Mouse (Mus musculus) embryonic facial prominence, embryonic 11.5 days (tissue): ENCODE results near the gene Eri2. TPM values are rescaled to one million over a fixed set of nuclear protein-coding genes. Genes with fewer than 3 reads are reported as not detected.
"Not testable (repeated sequence)": the region's sequence is repeated elsewhere in the genome, so short reads cannot be mapped to it uniquely, and the experiment has no call there.

Experiments used
- ATAC-seq: fragments of 200-750 bp; cut with Nextera tagmentation; replicated peaks from 2 replicates; pipeline ENCODE4 v1.8.0; 2017; ENCODE audit warnings: low read depth; ENCODE audit not compliant: insufficient number of reproducible peaks, low FRiP score, low TSS enrichment
- DNase-seq: peaks from one replicate; pipeline ENCODE4 v3.0.0-alpha.2; 2015; ENCODE audit warnings: low spot score
- H3K27ac ChIP-seq: fragments of 300-500 bp; sonication (generic); replicated peaks from 2 replicates; pipeline ENCODE4 v1.5.1; 2014; ENCODE audit warnings: mild to moderate bottlenecking, low read depth, low read length, control low read depth
- H3K27me3 ChIP-seq: fragments of 300-500 bp; sonication (generic); 2 replicates; pipeline ENCODE4 v1.6.1; 2014; ENCODE audit warnings: mild to moderate bottlenecking, low read length, moderate library complexity, mixed read lengths; ENCODE audit not compliant: control insufficient read depth, insufficient read depth
- H3K36me3 ChIP-seq: fragments of 300-500 bp; sonication (generic); replicated peaks from 2 replicates; pipeline ENCODE4 v1.6.1; 2014; ENCODE audit warnings: low read depth, mild to moderate bottlenecking, low read length, moderate library complexity, mixed read lengths; ENCODE audit not compliant: control insufficient read depth, insufficient read depth
- H3K4me1 ChIP-seq: fragments of 300-500 bp; sonication (generic); 2 replicates; pipeline ENCODE4 v1.6.1; 2014; ENCODE audit warnings: low read length, mixed read lengths; ENCODE audit not compliant: control insufficient read depth, insufficient read depth
- H3K4me2 ChIP-seq: fragments of 300-500 bp; sonication (generic); 2 replicates; pipeline ENCODE4 v1.6.1; 2014; ENCODE audit warnings: low read depth, mild to moderate bottlenecking, control low read depth, low read length, moderate library complexity
- H3K4me3 ChIP-seq: fragments of 300-500 bp; sonication (generic); 2 replicates; pipeline ENCODE4 v1.5.1; 2014; ENCODE audit warnings: low read depth, low read length, control low read depth
- H3K9ac ChIP-seq: fragments of 300-500 bp; sonication (generic); replicated peaks from 2 replicates; pipeline ENCODE4 v1.6.1; 2014; ENCODE audit warnings: mild to moderate bottlenecking, control low read depth, low read length
- H3K9me3 ChIP-seq: fragments of 300-500 bp; sonication (generic); replicated peaks from 2 replicates; pipeline ENCODE4 v1.6.1; 2016; ENCODE audit warnings: mild to moderate bottlenecking, low read length, inconsistent platforms, mixed read lengths; ENCODE audit not compliant: control insufficient read depth
- WGBS: fragments of 180-500 bp; shearing (Covaris S2); extraction: QIAGEN DNeasy Blood & Tissue Kit; methylation state at CpG from one replicate; pipeline ENCODE4 v1.1.7; 2014; 5-methylcytosine and 5-hydroxymethylcytosine counted together
- polyA plus RNA-seq: library from polyadenylated mRNA; unstranded; fragments of >200 nt; fragmentation: Nextera tagmentation; extraction: Ambion mirVana; gene quantifications from 2 replicates; pipeline ENCODE4 v1.2.1, GENCODE M21; 2014

The Eri2 gene
- polyA plus RNA-seq, 1 experiment from 2014 or later = 45.3 TPM

DNA sequence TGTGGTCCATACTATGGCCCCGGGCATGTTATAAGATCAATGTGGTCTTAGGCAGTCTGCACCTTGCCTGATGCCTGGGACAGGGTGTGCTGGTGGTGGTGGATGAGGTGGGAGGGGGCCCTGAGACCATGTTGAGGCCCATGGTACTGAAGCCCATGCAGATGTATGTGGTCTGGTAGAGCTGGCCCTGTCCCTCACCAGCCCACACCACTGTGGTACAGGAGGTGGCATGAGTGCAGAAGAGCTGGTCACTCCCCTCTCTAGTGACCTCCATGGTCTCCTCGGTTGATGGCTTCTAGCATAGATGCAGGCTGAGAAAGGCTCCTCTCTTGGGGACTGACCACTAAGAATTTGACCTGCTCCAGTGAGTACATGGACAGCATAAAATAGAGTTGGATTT, 55.0 kb downstream of the Eri2 start:
- no peaks in the 10 kb centered on the region for H3K27me3 ChIP-seq
- H3K4me1 ChIP-seq = no peaks in the 10 kb centered on the region
- 78% methylated on average over 2 of the region's 2 CpGs for WGBS
- no peak for DNase-seq
- H3K4me2 ChIP-seq = no peak overlapping the region
- ATAC-seq = no peak
- no peak overlapping the region for H3K9ac ChIP-seq
- H3K9me3 ChIP-seq = no peaks in the 10 kb centered on the region
- H3K36me3 ChIP-seq = no peaks in the 10 kb centered on the region
- H3K4me3 ChIP-seq = no peak overlapping the region
- no peak overlapping the region for H3K27ac ChIP-seq

GRCm38 (mm10) chr7:119731262-119731661, 62.6 kb downstream of the Eri2 start:
- not testable (repeated sequence) for H3K9ac ChIP-seq, H3K4me2 ChIP-seq, H3K9me3 ChIP-seq, H3K36me3 ChIP-seq, ATAC-seq, H3K27me3 ChIP-seq, H3K27ac ChIP-seq, H3K4me3 ChIP-seq, H3K4me1 ChIP-seq
- peak; percentile 17 for DNase-seq
- 79% methylated on average over 4 of the region's 4 CpGs for WGBS

DNA sequence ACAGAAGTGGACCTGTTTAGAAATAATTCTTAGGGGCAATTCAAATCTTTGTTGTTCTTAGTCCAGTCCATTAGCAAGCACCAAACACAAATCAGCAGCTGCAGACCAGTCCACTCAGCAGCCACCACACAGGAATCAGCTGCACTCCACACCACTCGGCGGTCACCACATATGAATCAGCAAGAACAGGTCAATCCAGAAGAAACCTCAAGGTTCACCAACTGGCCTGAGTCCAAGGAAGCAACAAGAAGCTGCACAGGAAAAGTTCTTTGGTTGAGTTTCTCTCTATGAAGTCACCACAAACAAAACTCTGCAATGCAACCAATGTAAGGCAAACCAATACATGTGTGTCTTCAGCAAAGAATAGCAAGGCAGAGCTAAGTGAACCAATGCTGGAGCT, 66.2 kb downstream of the Eri2 start:
- no peak overlapping the region for H3K9ac ChIP-seq

GRCm38 (mm10) chr7:119720947-119721310, 72.9 kb downstream of the Eri2 start:
- H3K9me3 ChIP-seq = no peaks in the 10 kb centered on the region
- no peak for DNase-seq
- no peaks in the 10 kb centered on the region for H3K27me3 ChIP-seq
- ATAC-seq = peak; percentile 61
- no peak overlapping the region for H3K27ac ChIP-seq
- peak overlapping the region; percentile 90 for H3K9ac ChIP-seq
- no peaks in the 10 kb centered on the region for H3K4me1 ChIP-seq
- H3K4me2 ChIP-seq = peak overlapping the region; percentile 24
- peaks cover 7% of the 10 kb centered on the region for H3K36me3 ChIP-seq
- H3K4me3 ChIP-seq = peak overlapping the region; percentile 95
- WGBS = 20% methylated on average over 8 of the region's 8 CpGs

More for the DNA sequence above, 66.2 kb downstream of the Eri2 start:
- H3K27me3 ChIP-seq = no peaks in the 10 kb centered on the region
- DNase-seq (no peak), ATAC-seq (no peak)
- WGBS = 96% methylated on average over 2 of the region's 2 CpGs
- no peak overlapping the region for H3K4me2 ChIP-seq
- no peaks in the 10 kb centered on the region for H3K4me1 ChIP-seq
- no peak overlapping the region for H3K4me3 ChIP-seq
- H3K27ac ChIP-seq = no peak overlapping the region
- no peaks in the 10 kb centered on the region for H3K9me3 ChIP-seq
- H3K36me3 ChIP-seq = no peaks in the 10 kb centered on the region

DNA sequence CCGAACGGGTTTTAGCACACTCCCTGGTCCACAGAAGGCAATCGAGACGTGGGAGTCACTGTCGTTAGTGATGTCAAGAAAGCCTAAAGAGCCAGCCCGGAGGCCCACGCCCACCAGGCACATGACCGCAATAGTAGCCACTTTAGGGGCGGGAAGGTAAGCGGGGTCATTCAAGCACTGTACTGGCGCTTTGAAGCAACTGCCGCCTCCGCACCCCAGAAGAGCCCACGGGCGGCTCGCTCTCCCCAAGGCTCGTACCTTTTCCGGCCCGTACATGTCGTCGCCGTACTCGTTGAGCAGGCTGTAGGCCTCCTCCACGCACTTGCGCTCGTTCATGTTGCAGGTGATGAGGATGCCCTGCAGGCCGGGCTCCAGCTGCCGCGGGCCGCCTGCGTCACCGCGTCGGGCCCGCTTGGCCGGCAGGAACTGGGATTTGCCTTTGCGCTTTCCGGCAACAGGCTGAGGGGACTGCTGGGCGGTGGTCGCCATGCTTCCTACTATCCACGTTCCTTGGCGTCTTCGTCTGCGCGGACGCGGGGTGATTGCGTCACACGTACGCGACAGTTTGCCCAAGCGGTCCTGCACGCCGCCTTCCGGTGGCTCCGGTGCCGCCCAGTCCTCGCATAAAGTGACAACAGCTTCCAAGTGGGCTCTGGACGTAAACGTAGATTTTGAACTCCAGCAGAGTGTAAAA, 73.5 kb downstream of the Eri2 start, which contains the start of gene Thumpd1:
Thumpd1 (minus strand) TSS at position 546 of the 694 bp plus-strand sequence.
- 0 out of 2 replicates have a peak within 1 kb of the TSS, but pooled peaks have one; percentile 60 for H3K27ac ChIP-seq
- peak; percentile 93 for ATAC-seq
- DNase-seq = peak; percentile 96

More for the DNA sequence above, 73.5 kb downstream of the Eri2 start, which contains the start of gene Thumpd1:
- Histone ChIP-seq H3K4me1 (no peaks in the 10 kb centered on the region), H3K9me3 (no peaks in the 10 kb centered on the region), H3K4me3 (peak within 1 kb of the TSS; percentile 95), H3K36me3 (peaks cover 7% of the 10 kb centered on the region), H3K4me2 (peak within 1 kb of the TSS; percentile 70), H3K9ac (peak within 1 kb of the TSS; percentile 90), H3K27me3 (no peaks in the 10 kb centered on the region)
- under 1% methylated on average over 60 of the region's 60 CpGs for WGBS

Other genes starting within 250 kb of the Eri2 start
- not detected in 2 replicates for gene Acsm2, start 239.7 kb downstream of the Eri2 start, polyA plus RNA-seq
- not detected in 2 replicates for gene Acsm1, start 187.0 kb downstream of the Eri2 start, polyA plus RNA-seq
- 4.0 and 8.3 TPM in 2 replicates for gene Acsm4, start 104.0 kb downstream of the Eri2 start, polyA plus RNA-seq
- gene Thumpd1, start 73.3 kb downstream of the Eri2 start, polyA plus RNA-seq = 110 and 114 TPM in 2 replicates
- gene Acsm3, start 33.1 kb downstream of the Eri2 start, polyA plus RNA-seq = 0.21 TPM in 1 of 2 replicates, not detected in the other
- 24.1 and 32.2 TPM in 2 replicates for gene Rexo5, start 52 bp downstream of the Eri2 start, polyA plus RNA-seq
- gene Lyrm1, start 101.8 kb upstream of the Eri2 start, polyA plus RNA-seq = 11.0 and 12.3 TPM in 2 replicates
- 9.9 and 11.0 TPM in 2 replicates for gene Dcun1d3, start 102.2 kb upstream of the Eri2 start, polyA plus RNA-seq